Mouse (Mus musculus) liver, postnatal 0 days (tissue): ENCODE measurements around the gene Pip4k2a. TPM values are rescaled to one million over a fixed set of nuclear protein-coding genes. Genes with fewer than 3 reads are reported as not detected.

Experiments
- ATAC-seq: fragments of 200-750 bp; cut with Nextera tagmentation; 2 replicates; pipeline ENCODE4 v1.8.0; 2017; ENCODE audit warnings: mild to moderate bottlenecking, moderate library complexity
- DNase-seq: peaks from one replicate; pipeline ENCODE4 v3.0.0-alpha.2; 2016
- H3K27ac ChIP-seq: fragments of 300-500 bp; sonication (generic); 2 replicates; pipeline ENCODE4 v1.5.1; 2014; ENCODE audit warnings: antibody characterized with exemption, moderate library complexity, mild to moderate bottlenecking, low read depth
- H3K27me3 ChIP-seq: fragments of 300-500 bp; sonication (generic); 2 replicates; pipeline ENCODE4 v1.6.1; 2014; ENCODE audit warnings: low read length, control low read depth, mixed read lengths; ENCODE audit not compliant: insufficient read depth
- H3K36me3 ChIP-seq: fragments of 300-500 bp; sonication (generic); replicated peaks from 2 replicates; pipeline ENCODE4 v1.6.1; 2014; ENCODE audit warnings: mild to moderate bottlenecking, control low read depth, low read length, moderate library complexity, mixed read lengths; ENCODE audit not compliant: insufficient read depth
- H3K4me1 ChIP-seq: fragments of 300-500 bp; sonication (generic); 2 replicates; pipeline ENCODE4 v1.6.1; 2014; ENCODE audit warnings: antibody characterized with exemption, mild to moderate bottlenecking, control low read depth; ENCODE audit not compliant: insufficient read depth
- H3K4me2 ChIP-seq: fragments of 300-500 bp; sonication (generic); 2 replicates; pipeline ENCODE4 v1.6.1; 2014; ENCODE audit warnings: low read depth, mild to moderate bottlenecking, low read length, moderate library complexity, mixed read lengths
- H3K4me3 ChIP-seq: fragments of 300-500 bp; sonication (generic); 2 replicates; pipeline ENCODE4 v1.5.1; 2014; ENCODE audit warnings: low read depth, low read length
- H3K9ac ChIP-seq: fragments of 300-500 bp; sonication (generic); replicated peaks from 2 replicates; pipeline ENCODE4 v1.6.1; 2014; ENCODE audit warnings: mild to moderate bottlenecking, moderate library complexity
- H3K9me3 ChIP-seq: fragments of 300-500 bp; sonication (generic); 2 replicates; pipeline ENCODE4 v1.6.1; 2016; ENCODE audit warnings: mild to moderate bottlenecking, control low read depth, low read length, mixed read lengths
- CTCF ChIP-seq: sonication (generic); IDR thresholded peaks from 2 replicates; pipeline ENCODE4 v1.5.1; 2016; ENCODE audit warnings: antibody characterized with exemption, low read depth
- EP300 ChIP-seq: IDR thresholded peaks from 2 replicates; pipeline ENCODE4 v1.6.1; 2016; ENCODE audit warnings: antibody characterized with exemption, low read depth, mild to moderate bottlenecking
- WGBS: fragments of 180-500 bp; shearing (Covaris S2); extraction: QIAGEN DNeasy Blood & Tissue Kit; methylation state at CpG from one replicate; pipeline ENCODE4 v1.1.7; 2014; ENCODE audit not compliant: insufficient replicate concordance; 5-methylcytosine and 5-hydroxymethylcytosine counted together
- polyA plus RNA-seq: library from polyadenylated mRNA; unstranded; fragments of >200 nt; fragmentation: Nextera tagmentation; extraction: Ambion mirVana; gene quantifications from 2 replicates; pipeline ENCODE4 v1.2.1, GENCODE M21; 2015

Gene Pip4k2a
- polyA plus RNA-seq, 1 experiment from 2014 or later = 8.0 TPM

DNA sequence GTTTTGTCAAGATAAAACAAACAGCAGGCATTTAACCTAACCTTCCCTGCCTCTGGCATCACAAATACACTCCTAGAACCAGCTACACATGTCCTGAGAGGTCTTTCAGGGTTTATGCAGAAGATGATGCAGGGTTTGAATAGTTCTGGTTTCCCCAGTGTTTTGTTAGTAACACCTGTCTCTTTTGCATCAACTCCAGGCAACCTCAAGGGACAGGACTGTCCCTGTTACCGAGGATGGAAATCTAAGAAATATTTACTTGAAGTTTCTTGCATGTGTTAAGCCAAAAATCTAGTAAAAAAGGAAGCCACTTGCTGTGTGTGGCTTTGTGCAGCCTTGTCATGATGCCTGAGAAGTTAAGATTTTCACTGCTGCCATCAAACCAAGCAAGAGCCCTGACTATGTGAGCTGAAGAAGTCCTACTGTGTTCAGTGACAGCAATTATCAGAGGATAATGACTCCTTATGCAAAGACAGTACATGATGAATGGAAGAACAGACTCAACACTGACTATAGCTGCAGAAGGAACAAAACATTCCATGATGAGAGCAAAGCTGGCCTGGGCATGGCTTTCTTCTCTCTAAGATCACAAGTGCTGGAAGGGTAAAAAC, 76.3 kb downstream of the Pip4k2a start:
- Histone ChIP-seq H3K27ac (no peak overlapping the region), H3K4me2 (no peak overlapping the region), H3K9ac (no peak overlapping the region), H3K27me3 (no peaks in the 10 kb centered on the region), H3K36me3 (no peaks in the 10 kb centered on the region), H3K4me1 (peaks cover 32% of the 10 kb centered on the region), H3K4me3 (no peak overlapping the region), H3K9me3 (no peaks in the 10 kb centered on the region)
- no peak for ATAC-seq
- DNase-seq = no peak
- 39% methylated on average over 1 of the region's 1 CpGs for WGBS
- no peak for TF ChIP-seq EP300
- no peak for TF ChIP-seq CTCF

DNA sequence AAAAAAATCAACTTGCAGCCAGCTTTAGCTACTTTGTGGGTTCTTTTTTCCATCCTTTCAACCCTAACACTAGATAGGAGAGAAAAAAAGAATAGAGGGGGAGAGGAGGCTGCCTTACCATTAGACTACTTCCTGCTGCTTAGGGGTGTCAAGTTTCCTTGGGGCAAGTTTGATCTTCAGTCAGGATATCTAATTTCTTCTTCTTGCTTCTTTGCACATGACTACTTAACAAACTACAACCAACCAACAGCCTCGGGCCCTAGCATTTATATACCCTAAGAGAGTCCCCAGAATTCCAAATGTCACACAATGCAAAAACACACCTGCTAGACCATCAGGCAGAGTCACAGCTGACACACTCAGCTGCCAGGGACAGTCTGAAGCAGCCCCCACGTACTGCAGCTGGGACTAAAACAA, 77.5 kb downstream of the Pip4k2a start:
- H3K36me3 ChIP-seq = no peaks in the 10 kb centered on the region
- DNase-seq (no peak), ATAC-seq (no peak)
- H3K27me3 ChIP-seq = no peaks in the 10 kb centered on the region
- TF ChIP-seq EP300 = no peak
- no peak for TF ChIP-seq CTCF
- H3K4me2 ChIP-seq = no peak overlapping the region
- no peaks in the 10 kb centered on the region for H3K9me3 ChIP-seq
- no peak overlapping the region for H3K4me3 ChIP-seq
- no peak overlapping the region for H3K9ac ChIP-seq
- peaks cover 39% of the 10 kb centered on the region for H3K4me1 ChIP-seq
- H3K27ac ChIP-seq = no peak overlapping the region
- 54% methylated on average over 2 of the region's 2 CpGs for WGBS

DNA sequence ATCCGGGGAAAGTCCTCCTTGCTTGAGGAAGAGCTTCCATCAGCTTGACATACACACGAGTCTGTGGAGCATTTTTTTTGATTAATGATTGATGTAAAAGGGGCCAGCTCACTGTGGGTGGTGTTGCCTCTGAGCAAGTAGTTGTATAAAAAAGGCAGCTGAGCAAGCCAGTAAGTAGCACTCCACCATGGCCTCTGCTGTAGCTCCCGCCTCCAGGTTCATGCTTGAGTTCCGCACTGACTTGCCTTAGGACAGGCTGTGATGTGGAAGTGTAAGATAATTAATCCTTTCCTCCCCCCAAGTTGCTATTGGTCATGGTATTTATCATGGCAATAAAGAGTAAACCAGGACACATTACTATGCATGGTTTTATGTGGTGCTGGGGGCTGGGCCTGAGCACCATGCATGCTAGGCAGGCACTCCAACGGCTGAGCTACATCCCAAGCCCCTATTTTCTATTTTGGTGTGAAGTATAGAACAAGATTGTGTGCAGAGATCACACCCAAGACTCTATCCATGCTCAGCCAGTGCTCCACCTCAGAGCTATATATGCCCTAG, 78.0 kb downstream of the Pip4k2a start:
- no peaks in the 10 kb centered on the region for H3K27me3 ChIP-seq
- no peaks in the 10 kb centered on the region for H3K9me3 ChIP-seq
- 60% methylated on average over 5 of the region's 5 CpGs for WGBS
- ATAC-seq = no peak
- no peak overlapping the region for H3K27ac ChIP-seq
- no peaks in the 10 kb centered on the region for H3K36me3 ChIP-seq
- no peak overlapping the region for H3K9ac ChIP-seq
- no peak for TF ChIP-seq EP300
- TF ChIP-seq CTCF = no peak
- H3K4me2 ChIP-seq = no peak overlapping the region
- H3K4me3 ChIP-seq = no peak overlapping the region
- DNase-seq = no peak
- H3K4me1 ChIP-seq = peaks cover 39% of the 10 kb centered on the region

DNA sequence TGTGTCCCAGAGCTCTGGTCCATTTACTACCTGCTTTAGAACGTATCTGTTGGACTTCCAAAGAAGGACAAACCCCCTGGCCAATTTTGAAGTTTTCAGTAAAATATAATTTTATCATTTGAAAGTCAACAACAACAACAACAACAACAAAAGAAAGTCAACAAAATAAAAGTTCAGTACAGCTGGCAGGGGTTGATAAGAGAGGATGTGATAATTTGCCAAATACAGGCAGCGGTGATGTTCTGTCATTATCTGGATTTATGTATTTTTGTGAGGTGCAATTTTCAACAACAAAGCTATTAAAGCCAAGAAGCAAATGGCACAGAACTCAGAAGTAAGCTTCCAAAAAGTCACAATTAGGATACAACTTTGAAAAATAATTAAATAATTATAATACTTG, 80.1 kb downstream of the Pip4k2a start:
- no peak for ATAC-seq
- Histone ChIP-seq H3K9me3 (no peaks in the 10 kb centered on the region), H3K4me1 (peaks cover 33% of the 10 kb centered on the region), H3K27ac (no peak overlapping the region; the same call in 1 of the 2 replicates), H3K4me2 (no peak overlapping the region), H3K27me3 (no peaks in the 10 kb centered on the region), H3K36me3 (no peaks in the 10 kb centered on the region), H3K4me3 (no peak overlapping the region), H3K9ac (no peak overlapping the region)
- TF ChIP-seq CTCF (no peak), EP300 (peak; percentile 90)
- DNase-seq = no peak
- WGBS = 52% methylated on average over 2 of the region's 2 CpGs

DNA sequence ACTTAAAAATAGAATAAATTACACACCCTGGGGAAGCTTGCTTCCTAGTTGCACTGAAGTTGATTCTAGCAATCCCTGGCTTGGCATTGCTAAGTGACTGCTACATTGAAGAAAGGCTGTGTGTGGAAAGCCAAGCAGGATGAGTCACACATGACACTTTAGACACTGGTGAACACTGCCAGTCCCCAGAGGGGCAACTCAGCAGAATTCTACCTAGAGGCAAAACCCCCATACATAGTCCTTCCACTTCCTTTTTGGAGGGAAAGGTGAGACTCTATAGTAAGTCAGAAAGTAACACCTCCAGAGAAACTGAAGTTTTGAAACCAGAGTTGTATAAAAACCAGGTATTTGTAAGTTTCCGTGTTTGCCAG, 80.6 kb downstream of the Pip4k2a start:
- no peak overlapping the region; the same call in 1 of the 2 replicates for H3K27ac ChIP-seq

DNA sequence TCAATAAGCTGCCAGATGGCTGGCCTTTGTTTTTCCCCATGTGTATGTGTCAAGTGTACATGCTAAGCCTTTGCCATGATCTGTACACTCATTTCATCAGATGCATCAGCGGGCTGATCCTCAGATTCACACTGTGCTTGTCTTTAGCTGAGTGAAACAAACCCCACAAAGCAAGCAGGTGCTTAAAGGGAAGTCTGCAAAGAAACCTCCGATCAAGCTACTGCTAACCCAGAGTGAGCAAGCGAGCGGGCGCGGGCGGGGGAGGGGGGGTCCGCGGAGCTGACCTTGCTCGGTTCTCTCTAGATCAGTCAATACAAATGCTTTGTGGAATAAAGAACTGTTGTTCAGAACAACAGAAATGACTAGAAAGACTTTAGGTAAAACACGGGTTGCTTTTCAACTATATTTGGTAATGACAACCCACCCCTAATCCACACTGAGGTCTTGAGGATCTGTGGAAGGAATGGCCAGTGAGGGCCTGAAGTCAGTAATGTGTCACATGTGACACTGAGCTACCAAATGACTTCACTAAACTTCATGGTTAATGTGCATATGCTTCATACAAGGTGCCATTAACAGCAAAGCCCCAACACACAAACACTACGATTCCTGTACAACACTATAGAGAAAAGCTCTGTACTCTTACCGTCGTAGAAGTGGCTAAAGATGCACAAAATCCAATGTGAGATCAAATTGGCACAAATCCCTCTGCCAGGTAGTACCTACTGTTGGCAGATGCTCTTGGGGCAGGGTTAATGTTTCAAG, 81.1 kb downstream of the Pip4k2a start:
- H3K4me3 ChIP-seq = no peak overlapping the region
- no peaks in the 10 kb centered on the region for H3K27me3 ChIP-seq
- H3K4me1 ChIP-seq = peaks cover 33% of the 10 kb centered on the region
- peak overlapping the region; percentile 42; the same call in 1 of the 2 replicates for H3K27ac ChIP-seq
- ATAC-seq (no peak), DNase-seq (peak; percentile 27)
- TF ChIP-seq EP300 (no peak), CTCF (no peak)
- no peak overlapping the region for H3K4me2 ChIP-seq
- H3K9ac ChIP-seq = no peak overlapping the region
- no peaks in the 10 kb centered on the region for H3K36me3 ChIP-seq
- H3K9me3 ChIP-seq = no peaks in the 10 kb centered on the region
- WGBS = 37% methylated on average over 14 of the region's 14 CpGs

More for the DNA sequence above, 80.6 kb downstream of the Pip4k2a start:
- no peak overlapping the region for H3K9ac ChIP-seq
- ATAC-seq (no peak), DNase-seq (no peak)
- H3K36me3 ChIP-seq = no peaks in the 10 kb centered on the region
- TF ChIP-seq EP300 = no peak
- TF ChIP-seq CTCF = no peak
- 56% methylated on average over 1 of the region's 1 CpGs for WGBS
- H3K27me3 ChIP-seq = no peaks in the 10 kb centered on the region
- H3K9me3 ChIP-seq = no peaks in the 10 kb centered on the region
- no peak overlapping the region for H3K4me2 ChIP-seq
- peaks cover 33% of the 10 kb centered on the region for H3K4me1 ChIP-seq
- no peak overlapping the region for H3K4me3 ChIP-seq
